Mouse (Mus musculus): ENCODE measurements around the gene Taldo1.
A peak's percentile ranks its signal among the peaks of the same experiment; 100 is the strongest.
"Not testable (repeated sequence)": the region's sequence is repeated elsewhere in the genome, so short reads cannot be mapped to it uniquely, and the experiment has no call there.

The Taldo1 gene

GRCm38 (mm10) chr7:141438201-141438968 lies 46.4 kb downstream of the Taldo1 start:
- DNase-seq (ENCODE audit: low read depth, low spot score): no peak

DNA sequence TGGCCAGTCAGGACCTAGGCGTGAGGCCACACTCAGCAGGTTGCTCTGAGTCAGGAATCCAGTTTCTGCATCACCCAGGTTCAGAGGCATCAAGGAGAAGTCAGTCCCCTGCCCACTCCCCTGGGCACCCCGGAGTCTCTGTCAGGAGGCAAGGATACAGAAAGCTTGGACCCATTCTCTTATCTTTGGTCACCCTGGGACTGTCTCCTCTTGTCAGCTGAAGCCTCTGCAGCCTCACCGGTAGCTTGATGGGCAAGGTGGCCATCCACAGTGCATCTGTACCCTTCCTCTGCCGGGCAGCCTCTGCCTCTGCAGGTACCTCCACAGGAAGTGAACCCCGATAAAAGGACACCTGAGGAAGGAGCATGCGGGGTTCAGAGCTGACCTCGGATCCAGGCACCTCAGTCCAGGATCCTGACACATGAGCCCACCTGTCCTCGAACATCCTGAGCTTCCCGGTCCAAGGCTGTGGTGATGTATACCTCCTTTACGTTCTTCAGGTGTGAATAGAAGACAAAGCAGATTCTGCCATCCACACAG lies 47.2 kb downstream of the Taldo1 start:
- DNase-seq (ENCODE audit: low read depth, low spot score): no peak

GRCm38 (mm10) chr7:141439811-141440210 lies 47.8 kb downstream of the Taldo1 start:
- no peak for DNase-seq (ENCODE audit: low read depth, low spot score)

GRCm38 (mm10) chr7:141440613-141441012 lies 48.6 kb downstream of the Taldo1 start:
- peak; percentile 54 for DNase-seq (ENCODE audit: low read depth, low spot score)

- DNase-seq (ENCODE audit: low read depth, low spot score): no peak
Observed at GRCm38 (mm10) chr7:141441460-141441859, 49.5 kb downstream of the Taldo1 start.

DNA sequence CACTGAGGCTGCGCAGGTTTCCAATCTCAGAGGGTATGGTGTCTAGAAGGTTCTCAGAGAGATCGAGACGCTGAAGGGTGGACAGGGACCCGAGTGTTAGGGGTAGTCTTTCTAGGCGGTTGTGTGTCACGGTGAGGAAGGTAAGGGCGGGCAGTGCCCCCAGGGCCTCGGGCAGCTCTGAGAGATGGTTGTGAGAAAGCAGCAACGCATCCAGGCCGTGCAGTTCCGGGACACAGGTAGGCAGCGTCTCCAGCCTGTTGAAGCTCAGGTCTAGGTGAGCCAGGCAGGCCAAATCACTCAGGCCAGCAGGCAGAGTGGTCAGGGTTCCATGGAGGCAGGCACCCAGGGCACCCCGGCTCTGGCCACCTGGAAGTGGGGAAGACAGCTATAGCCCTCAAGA lies 50.2 kb downstream of the Taldo1 start:
- DNase-seq (ENCODE audit: low read depth, low spot score): no peak

- DNase-seq (ENCODE audit: low read depth, low spot score): peak; percentile 63
Observed at GRCm38 (mm10) chr7:141443081-141443821, 51.3 kb downstream of the Taldo1 start.

GRCm38 (mm10) chr7:141443828-141444237 lies 51.8 kb downstream of the Taldo1 start, which contains the start of gene Pidd1:
Pidd1 (minus strand) TSS chr7:141444025.
- no peak for DNase-seq (ENCODE audit: low read depth, low spot score)

- DNase-seq (ENCODE audit: low read depth, low spot score): not testable (repeated sequence)
Observed at GRCm38 (mm10) chr7:141446374-141446773, 54.4 kb downstream of the Taldo1 start.

DNA sequence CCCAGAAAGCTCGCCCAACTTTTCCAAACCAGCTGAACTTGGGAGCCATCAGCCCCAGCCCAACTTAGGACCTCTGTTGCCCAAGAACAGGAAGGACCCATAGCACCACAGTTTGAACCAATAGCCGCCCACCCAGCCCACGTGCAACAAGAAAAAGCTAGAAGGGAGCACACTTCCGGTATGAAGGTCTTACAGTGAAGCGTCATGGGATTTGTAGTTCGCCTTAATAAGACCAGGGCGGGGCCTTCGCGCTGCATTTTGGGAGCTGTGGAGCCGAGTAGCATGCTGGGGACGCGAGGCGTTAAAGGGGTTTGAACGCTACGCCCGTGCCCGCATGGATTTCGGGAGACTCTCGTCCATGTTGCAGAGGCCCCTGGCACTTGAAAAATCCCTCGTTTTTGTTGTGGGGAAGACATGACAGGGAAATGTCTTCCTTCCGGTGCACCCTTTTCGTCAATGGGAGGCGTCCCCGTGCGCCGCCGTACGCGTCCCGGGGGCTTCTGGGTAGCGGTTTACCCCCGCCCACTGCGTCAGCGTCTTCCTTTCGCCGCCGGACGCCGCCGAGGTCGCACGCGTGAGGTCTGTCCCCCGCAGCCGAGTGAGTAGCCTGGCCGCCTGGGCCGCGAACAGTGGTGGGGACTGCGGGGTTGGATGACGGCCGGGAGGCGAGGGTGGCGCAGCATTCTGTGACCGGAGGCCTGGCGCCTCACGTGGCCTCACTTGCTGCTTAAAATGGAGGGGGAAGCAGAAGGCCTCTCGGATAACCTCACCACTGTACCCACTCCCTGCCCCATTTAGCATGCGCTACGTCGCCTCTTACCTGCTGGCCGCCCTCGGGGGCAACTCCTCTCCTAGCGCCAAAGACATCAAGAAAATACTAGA lies 55.4 kb downstream of the Taldo1 start, which contains the start of gene Rplp2:
Gene Rplp2 (plus strand): TSS at position 261 of the 882 bp plus-strand sequence.
- DNase-seq (ENCODE audit: low read depth, low spot score): peak; percentile 92

DNA sequence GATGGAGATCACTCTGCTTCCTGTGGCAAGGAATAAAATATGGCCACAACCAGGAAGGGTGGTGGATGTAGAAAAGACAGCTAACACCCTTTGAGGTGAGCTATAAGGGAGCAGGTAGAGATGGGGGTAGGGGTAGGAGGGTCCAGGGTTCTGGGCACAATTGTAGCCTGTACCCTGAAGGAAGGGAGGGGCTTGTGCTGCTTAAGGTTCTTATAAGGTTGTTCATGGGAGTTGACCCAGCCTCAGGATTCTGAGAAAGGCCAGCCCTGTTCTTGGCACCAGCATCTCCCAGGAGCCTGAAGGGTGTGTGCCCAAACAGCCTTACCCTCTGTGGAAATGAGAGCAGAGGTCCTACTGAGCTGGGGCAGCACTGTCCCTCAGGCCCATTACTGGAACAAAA lies 59.9 kb downstream of the Taldo1 start:
- no peak for DNase-seq (ENCODE audit: low read depth, low spot score)

All from forelimb bud, embryonic 11.5 days (tissue).